ENCODE assay signal across 8 mouse cellular contexts in the genomic region with DNA sequence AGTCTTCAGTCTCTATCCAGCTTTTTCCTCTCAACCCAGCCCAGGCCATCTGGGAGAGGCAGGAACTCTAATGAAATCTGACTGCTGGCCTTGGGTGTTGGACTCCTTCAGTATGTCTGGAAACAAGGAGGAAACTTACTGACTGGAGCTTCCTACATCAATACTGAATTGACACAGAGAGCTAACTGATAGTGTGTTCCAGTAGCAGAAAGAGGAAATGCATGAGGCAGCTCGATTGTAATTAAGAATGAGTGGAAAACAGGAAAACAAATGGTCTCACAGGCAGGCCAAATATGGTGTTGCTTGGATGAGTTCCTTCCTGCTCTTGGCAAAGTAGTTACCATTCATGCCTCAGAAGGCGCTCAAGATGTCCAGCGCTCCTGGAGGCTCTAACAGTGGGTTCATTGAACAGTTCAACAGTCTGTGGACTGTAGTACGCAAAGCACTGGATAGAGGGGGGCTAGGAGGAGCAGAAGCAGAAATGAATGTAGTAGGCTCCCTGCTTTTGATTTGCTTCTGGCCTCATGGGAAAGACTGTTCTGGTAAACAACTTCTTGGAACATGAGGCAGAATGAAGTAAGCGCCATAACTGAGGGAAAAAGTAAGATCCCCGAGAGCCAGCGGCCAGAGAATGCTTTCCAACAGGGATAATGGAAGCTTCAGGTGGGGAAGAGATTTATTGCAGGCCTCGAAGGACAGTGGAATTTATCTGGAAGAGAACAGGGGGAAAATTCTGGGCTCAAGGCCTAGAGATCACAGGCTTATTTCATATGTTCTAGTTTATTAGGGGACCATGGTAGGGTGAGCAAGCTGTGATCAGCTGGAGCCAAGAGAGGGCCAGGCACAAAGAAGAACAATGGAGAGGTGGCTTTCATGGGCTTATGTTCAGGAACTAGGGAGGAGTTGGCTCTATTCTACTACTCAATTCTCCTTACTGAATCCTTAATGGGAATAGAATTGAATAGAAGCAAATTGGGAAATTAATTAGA.
DNase-seq lines count a peak whose midpoint lies in the region; ATAC-seq and TF ChIP-seq lines count a peak whose summit lies in the region.

No protein-coding gene starts in this region.

- H3K4me1 ChIP-seq in heart, embryonic 16.5 days (ENCODE audit: control insufficient read depth, insufficient read depth, low read length): no peaks in the 10 kb centered on the region
- peaks cover 20% of the 10 kb centered on the region for H3K4me1 ChIP-seq in stomach, embryonic 16.5 days (ENCODE audit: control insufficient read depth, insufficient read depth, low read length)

- H3K27me3 ChIP-seq in heart, embryonic 16.5 days (ENCODE audit: control insufficient read depth, insufficient read depth, low read length): peaks cover 2% of the 10 kb centered on the region; the same call in 1 of the 2 replicates
- H3K27me3 ChIP-seq in stomach, embryonic 16.5 days (ENCODE audit: control insufficient read depth, insufficient read depth, low read length): no peaks in the 10 kb centered on the region

- peak overlapping the region; percentile 79 for H3K27ac ChIP-seq in gastrocnemius, adult 2 months
- peak overlapping the region; percentile 46 for H3K27ac ChIP-seq in heart, embryonic 16.5 days (ENCODE audit: low read length)
- H3K27ac ChIP-seq in stomach, embryonic 16.5 days (ENCODE audit: low read length): peak overlapping the region; percentile 73

- intact Hi-C loops in gastrocnemius, adult 2 months (cut with DNase I): no loop called here

- WGBS in heart, embryonic 16.5 days: 68% methylated on average over 8 of the region's 8 CpGs
- WGBS in stomach, embryonic 16.5 days: 51% methylated on average over 8 of the region's 8 CpGs

- no peak overlapping the region for H3K4me2 ChIP-seq in heart, embryonic 16.5 days (ENCODE audit: low read depth, low read length)
- H3K4me2 ChIP-seq in stomach, embryonic 16.5 days (ENCODE audit: low read depth, low read length): no peak overlapping the region

- 0 out of 2 replicates have a peak, but pooled peaks have one; percentile 23 for ATAC-seq in heart, embryonic 16.5 days (replicated peaks; ENCODE audit: extremely low read depth, insufficient read depth, low FRiP score)
- ATAC-seq in stomach, embryonic 16.5 days (ENCODE audit: insufficient read depth, low FRiP score): peak; percentile 72
- ATAC-seq in megakaryocyte, adult 5-6 weeks (ENCODE audit: poor library complexity, severe bottlenecking): no peak

- TF ChIP-seq CTCF in gastrocnemius, adult 2 months (IDR thresholded peaks at IDR 0.05): no peak
- no peak for TF ChIP-seq CTCF in brain, embryonic 14.5 days (IDR thresholded peaks at IDR 0.05; ENCODE audit: borderline replicate concordance, extremely low read depth, insufficient read depth, insufficient read length)

- no peak overlapping the region for H3K4me3 ChIP-seq in gastrocnemius, adult 2 months
- no peak overlapping the region for H3K4me3 ChIP-seq in heart, embryonic 16.5 days (ENCODE audit: low read length)
- no peak overlapping the region for H3K4me3 ChIP-seq in stomach, embryonic 16.5 days (replicated peaks; ENCODE audit: low read length)

- no peak overlapping the region for H3K9ac ChIP-seq in heart, embryonic 16.5 days (ENCODE audit: low read length)
- no peak overlapping the region for H3K9ac ChIP-seq in stomach, embryonic 16.5 days (ENCODE audit: low read length)

- TF ChIP-seq POLR2A in brain, embryonic 14.5 days (IDR thresholded peaks at IDR 0.05; ENCODE audit: borderline replicate concordance, extremely low read depth, insufficient read depth, insufficient read length, poor library complexity, severe bottlenecking): no peak

- H3K36me3 ChIP-seq in heart, embryonic 16.5 days (ENCODE audit: control insufficient read depth, insufficient read depth): no peaks in the 10 kb centered on the region
- no peaks in the 10 kb centered on the region for H3K36me3 ChIP-seq in stomach, embryonic 16.5 days (ENCODE audit: control insufficient read depth, insufficient read depth, low read length)

- no peaks in the 10 kb centered on the region for H3K9me3 ChIP-seq in heart, embryonic 16.5 days (replicated peaks; ENCODE audit: control insufficient read depth, low read length)
- no peaks in the 10 kb centered on the region for H3K9me3 ChIP-seq in stomach, embryonic 16.5 days (replicated peaks; ENCODE audit: control insufficient read depth, low read length)

- DNase-seq in gastrocnemius, adult 2 months: peak; percentile 54
- no peak for DNase-seq in gastrocnemius, postnatal 10 days
- peak; percentile 34 for DNase-seq in brain, embryonic 14.5 days (ENCODE audit: low read depth)
- peak; percentile 58 for DNase-seq in layer of hippocampus, adult 9-11 months
- no peak for DNase-seq in embryo, embryonic 10.5 days (ENCODE audit: low spot score)

Comparison
In these comparisons a context has a peak if more than half of its experiments do, and no peak if none do; other contexts are left out.
1. DNase-seq: peak in gastrocnemius, adult 2 months (single experiment), brain, embryonic 14.5 days (single experiment) and layer of hippocampus, adult 9-11 months (single experiment); none in gastrocnemius, postnatal 10 days (single experiment) and embryo, embryonic 10.5 days (single experiment).
2. Peak in every context shown above with its lines, with median percentiles within 50 percentile points of each other: H3K27ac ChIP-seq.